Mouse (Mus musculus): Measurements from ENCODE around the gene Nit2. TPM values are rescaled to one million over a fixed set of nuclear protein-coding genes. Genes with fewer than 3 reads are reported as not detected.

The Nit2 gene
- polyA plus RNA-seq, 1 experiment from 2014 or later: 47.0 TPM

DNA sequence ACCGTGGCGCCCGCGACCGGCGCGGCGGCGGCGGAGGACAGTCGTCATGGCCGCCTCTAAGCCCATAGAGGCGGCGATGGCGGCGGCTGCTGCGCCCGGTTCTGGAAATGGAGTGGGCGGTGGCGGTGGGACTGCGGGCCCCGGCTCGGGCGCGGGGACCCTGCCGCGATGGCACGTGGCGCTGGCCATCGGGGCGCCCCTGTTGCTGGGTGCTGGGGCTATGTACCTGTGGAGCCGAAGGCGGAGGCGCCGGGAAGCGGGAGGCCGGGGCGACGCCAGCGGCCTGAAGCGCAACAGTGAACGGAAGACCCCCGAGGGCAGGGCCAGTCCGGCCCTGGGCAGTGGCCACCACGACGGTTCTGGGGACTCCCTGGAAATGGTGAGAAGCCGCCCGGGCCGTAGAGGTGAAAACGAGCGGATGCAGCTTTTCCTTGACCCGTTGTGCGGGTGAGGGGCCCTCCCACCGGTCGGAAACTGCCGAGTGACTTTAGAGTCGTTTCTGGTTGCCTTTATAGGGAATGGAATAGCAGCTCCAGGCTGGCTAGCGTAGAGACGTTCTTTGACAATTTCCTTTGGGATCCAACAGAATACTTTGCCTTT is 45.2 kb downstream of the Nit2 start:
- H3K27ac ChIP-seq (replicated peaks): peak overlapping the region; percentile 97
- H3K9ac ChIP-seq: peak overlapping the region; percentile 92
- no peaks in the 10 kb centered on the region for H3K27me3 ChIP-seq
- peak; percentile 45; the same call in 1 of the 2 replicates for ATAC-seq (ENCODE audit: low read depth)
- under 1% methylated on average over 59 of the region's 59 CpGs for WGBS
- no peaks in the 10 kb centered on the region for H3K9me3 ChIP-seq
- H3K4me3 ChIP-seq: peak overlapping the region; percentile 84
- no peaks in the 10 kb centered on the region for H3K36me3 ChIP-seq
- peak overlapping the region; percentile 82 for H3K4me2 ChIP-seq
- peaks cover 25% of the 10 kb centered on the region for H3K4me1 ChIP-seq (replicated peaks)

- under 1% methylated on average over 37 of the region's 37 CpGs for WGBS
- peak within 1 kb of the TSS; percentile 92 for H3K9ac ChIP-seq
- H3K36me3 ChIP-seq: no peaks in the 10 kb centered on the region
- no peaks in the 10 kb centered on the region for H3K27me3 ChIP-seq
- ATAC-seq (ENCODE audit: low read depth): peak; percentile 100
- peak within 1 kb of the TSS; percentile 97 for H3K27ac ChIP-seq (replicated peaks)
- peaks cover 25% of the 10 kb centered on the region for H3K4me1 ChIP-seq (replicated peaks)
- no peaks in the 10 kb centered on the region for H3K9me3 ChIP-seq
- peak within 1 kb of the TSS; percentile 82 for H3K4me2 ChIP-seq
- peak within 1 kb of the TSS; percentile 84 for H3K4me3 ChIP-seq
Observed at GRCm38 (mm10) chr16:57120913-57121815, 46.0 kb downstream of the Nit2 start, which contains the start of gene Tomm70a. Gene Tomm70a, plus strand, starts transcription at chr16:57121703.

DNA sequence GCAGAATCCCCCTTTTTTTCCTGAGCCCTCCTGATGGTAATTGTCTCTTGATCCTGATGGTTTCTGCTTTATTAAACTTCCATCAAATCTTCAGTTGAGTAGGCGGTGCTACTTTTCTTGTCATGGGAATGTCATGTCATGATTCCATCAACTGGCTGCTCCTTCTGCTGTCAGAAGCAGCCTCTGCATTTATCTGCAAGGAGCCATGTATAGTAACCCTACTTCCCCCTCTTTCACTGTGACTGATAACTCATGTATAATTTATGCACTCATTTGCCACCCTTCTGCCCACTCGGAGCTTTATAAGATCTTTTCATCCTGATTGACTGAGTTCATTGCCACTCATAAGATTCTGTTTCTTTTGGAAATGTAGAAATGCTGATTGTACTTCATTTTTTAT is 49.6 kb downstream of the Nit2 start:
- H3K27me3 ChIP-seq: no peaks in the 10 kb centered on the region
- no peak overlapping the region for H3K27ac ChIP-seq (replicated peaks)
- 80% methylated on average over 2 of the region's 2 CpGs for WGBS
- H3K9me3 ChIP-seq: no peaks in the 10 kb centered on the region
- no peaks in the 10 kb centered on the region for H3K36me3 ChIP-seq
- no peak overlapping the region for H3K9ac ChIP-seq
- no peak overlapping the region for H3K4me2 ChIP-seq
- H3K4me1 ChIP-seq (replicated peaks): peaks cover 4% of the 10 kb centered on the region
- ATAC-seq (ENCODE audit: low read depth): no peak
- no peak overlapping the region for H3K4me3 ChIP-seq

GRCm38 (mm10) chr16:57116066-57116465 is 51.1 kb downstream of the Nit2 start:
- no peaks in the 10 kb centered on the region for H3K27me3 ChIP-seq
- H3K4me1 ChIP-seq (replicated peaks): no peaks in the 10 kb centered on the region
- H3K4me2 ChIP-seq: no peak overlapping the region
- no peak overlapping the region for H3K4me3 ChIP-seq
- H3K9ac ChIP-seq: no peak overlapping the region
- no peaks in the 10 kb centered on the region for H3K36me3 ChIP-seq
- no peak overlapping the region for H3K27ac ChIP-seq (replicated peaks)
- no peaks in the 10 kb centered on the region for H3K9me3 ChIP-seq
- ATAC-seq (ENCODE audit: low read depth): no peak

Other genes starting within 250 kb of the Nit2 start
- gene Lnp1, start 239.3 kb downstream of the Nit2 start, polyA plus RNA-seq (2015; fragmentation: Nextera tagmentation; extraction: Ambion mirVana): not detected in 2 replicates
- 0.14 TPM in 1 of 2 replicates, not detected in the other for gene Tmem45a2, start 96.0 kb downstream of the Nit2 start, polyA plus RNA-seq (2015; fragmentation: Nextera tagmentation; extraction: Ambion mirVana)
- 58.9 and 59.7 TPM in 2 replicates for gene Tomm70a, start 45.6 kb downstream of the Nit2 start, polyA plus RNA-seq (2015; fragmentation: Nextera tagmentation; extraction: Ambion mirVana)
- gene Tbc1d23, start 64.2 kb upstream of the Nit2 start, polyA plus RNA-seq (2015; fragmentation: Nextera tagmentation; extraction: Ambion mirVana): 24.0 and 31.3 TPM in 2 replicates
- gene Tmem30c, start 125.5 kb upstream of the Nit2 start, polyA plus RNA-seq (2015; fragmentation: Nextera tagmentation; extraction: Ambion mirVana): 0.22 and 0.41 TPM in 2 replicates
- gene Filip1l, start 185.8 kb upstream of the Nit2 start, polyA plus RNA-seq (2015; fragmentation: Nextera tagmentation; extraction: Ambion mirVana): 4.2 and 4.7 TPM in 2 replicates

All from neural tube, embryonic 13.5 days (tissue).